Mouse (Mus musculus) spleen, adult 2 months (tissue): ENCODE measurements around the gene Tubb4b.

Experiments
- CTCF ChIP-seq: fragments of 200-500 bp; IDR thresholded peaks from 2 replicates; pipeline ENCODE4 v1.5.1; 2011; ENCODE audit warnings: mild to moderate bottlenecking, inconsistent platforms; ENCODE audit not compliant: insufficient read depth, insufficient read length, insufficient replicate concordance; ENCODE audit errors: extremely low read depth
- POLR2A ChIP-seq: fragments of 200-500 bp; IDR thresholded peaks from 2 replicates; pipeline ENCODE4 v1.6.1; 2011; ENCODE audit warnings: low read depth, low read length, inconsistent platforms

GRCm38 (mm10) chr2:25194006-25194405, 30.5 kb downstream of the Tubb4b start:
- TF ChIP-seq CTCF (no peak), POLR2A (no peak)
